Mouse (Mus musculus) small intestine, adult 2 months (tissue): ENCODE results near the gene Slc5a6. TPM values are rescaled to one million over a fixed set of nuclear protein-coding genes. Genes with fewer than 3 reads are reported as not detected.
"Not testable (repeated sequence)": the region's sequence is repeated elsewhere in the genome, so short reads cannot be mapped to it uniquely, and the experiment has no call there.

Experiments used
- H3K27ac ChIP-seq: fragments of 200-500 bp; 2 replicates; pipeline ENCODE4 v1.5.1; 2012; ENCODE audit warnings: low read depth, low read length, control low read depth, inconsistent platforms; ENCODE audit not compliant: insufficient read depth
- H3K27me3 ChIP-seq: fragments of 200-500 bp; 2 replicates; pipeline ENCODE4 v1.6.1; 2012; ENCODE audit warnings: mild to moderate bottlenecking, moderate library complexity, low read length, inconsistent platforms; ENCODE audit not compliant: control insufficient read depth, insufficient read depth
- H3K36me3 ChIP-seq: fragments of 200-500 bp; 2 replicates; pipeline ENCODE4 v1.6.1; 2012; ENCODE audit warnings: mild to moderate bottlenecking, low read length, control low read depth, inconsistent platforms; ENCODE audit not compliant: control insufficient read depth, insufficient read depth
- H3K4me1 ChIP-seq: fragments of 200-500 bp; 2 replicates; pipeline ENCODE4 v1.6.1; 2012; ENCODE audit warnings: low read length, inconsistent platforms, mixed read lengths; ENCODE audit not compliant: control insufficient read depth, insufficient read depth, insufficient read length
- H3K4me3 ChIP-seq: fragments of 200-500 bp; 2 replicates; pipeline ENCODE4 v1.5.1; 2012; ENCODE audit warnings: low read depth, mild to moderate bottlenecking, control low read depth, inconsistent platforms, low read length, moderate library complexity
- CTCF ChIP-seq: fragments of 200-500 bp; IDR thresholded peaks from 2 replicates; pipeline ENCODE4 v1.5.1; 2012; ENCODE audit warnings: low read depth, mild to moderate bottlenecking, control low read depth, inconsistent platforms, low read length, moderate library complexity, mixed read lengths; ENCODE audit not compliant: insufficient replicate concordance, insufficient read length; ENCODE audit errors: extremely low read depth
- POLR2A ChIP-seq: fragments of 200-500 bp; IDR thresholded peaks from 2 replicates; pipeline ENCODE4 v1.6.1; 2012; ENCODE audit warnings: low read depth, mild to moderate bottlenecking, control low read depth, inconsistent platforms, low read length, moderate library complexity
- whole genome bisulfite sequencing: fragments of 180-500 bp; shearing (Covaris S2); methylation state at CpG from one replicate; pipeline ENCODE4 v1.1.7; 2018; 5-methylcytosine and 5-hydroxymethylcytosine counted together
- polyA plus RNA-seq: library from polyadenylated mRNA; depleted of rRNA; stranded (reverse); fragments of >200 nt; gene quantifications from 2 replicates; pipeline ENCODE4 v1.2.3, GENCODE M21; 2012

Slc5a6 gene
- polyA plus RNA-seq, 1 experiment, result 75.0 TPM

DNA sequence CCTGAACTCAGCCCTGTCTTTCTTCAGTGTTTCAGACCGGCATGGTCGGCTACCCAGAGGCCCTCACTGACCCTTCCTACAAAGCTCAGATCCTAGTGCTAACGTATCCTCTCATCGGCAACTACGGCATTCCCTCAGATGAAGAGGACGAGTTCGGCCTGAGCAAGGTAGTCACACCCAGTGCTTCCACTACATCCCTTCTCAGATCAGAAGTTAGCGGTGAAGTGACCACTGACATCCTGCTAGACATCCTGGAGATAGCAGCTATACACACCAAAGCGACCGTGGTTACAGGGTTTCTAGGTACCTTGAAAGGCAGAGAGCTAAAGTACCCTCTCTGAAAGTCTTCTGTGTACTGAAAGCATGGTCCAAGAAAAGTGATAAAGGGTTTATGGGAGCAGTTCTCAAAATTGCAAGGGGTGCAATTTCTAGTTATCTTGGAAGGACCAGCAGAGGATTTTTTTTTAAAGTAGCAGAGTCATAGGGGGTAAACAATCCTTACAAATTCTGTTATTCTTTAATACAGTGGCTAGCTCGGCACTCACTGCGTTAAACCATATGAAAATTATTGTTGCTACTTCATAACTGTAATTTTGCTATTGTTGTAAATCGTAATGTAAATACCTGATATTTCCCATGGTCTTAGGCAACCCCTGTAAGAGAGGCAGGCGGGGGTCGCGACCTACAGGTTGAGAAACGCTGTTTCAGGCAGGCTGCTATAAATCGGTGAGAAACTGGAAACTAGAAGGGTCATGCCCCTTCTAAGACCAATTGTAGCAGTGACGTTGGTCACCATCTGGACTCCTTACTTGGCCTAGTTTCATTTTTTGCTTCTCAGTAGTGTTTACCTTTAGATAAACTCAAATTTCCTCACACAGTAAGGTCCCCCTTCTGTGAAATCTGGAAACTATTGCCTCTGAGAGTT lies 6.8 kb upstream of the Slc5a6 start:
- TF ChIP-seq CTCF (no peak), POLR2A (no peak)
- H3K27ac ChIP-seq, result no peak overlapping the region

DNA sequence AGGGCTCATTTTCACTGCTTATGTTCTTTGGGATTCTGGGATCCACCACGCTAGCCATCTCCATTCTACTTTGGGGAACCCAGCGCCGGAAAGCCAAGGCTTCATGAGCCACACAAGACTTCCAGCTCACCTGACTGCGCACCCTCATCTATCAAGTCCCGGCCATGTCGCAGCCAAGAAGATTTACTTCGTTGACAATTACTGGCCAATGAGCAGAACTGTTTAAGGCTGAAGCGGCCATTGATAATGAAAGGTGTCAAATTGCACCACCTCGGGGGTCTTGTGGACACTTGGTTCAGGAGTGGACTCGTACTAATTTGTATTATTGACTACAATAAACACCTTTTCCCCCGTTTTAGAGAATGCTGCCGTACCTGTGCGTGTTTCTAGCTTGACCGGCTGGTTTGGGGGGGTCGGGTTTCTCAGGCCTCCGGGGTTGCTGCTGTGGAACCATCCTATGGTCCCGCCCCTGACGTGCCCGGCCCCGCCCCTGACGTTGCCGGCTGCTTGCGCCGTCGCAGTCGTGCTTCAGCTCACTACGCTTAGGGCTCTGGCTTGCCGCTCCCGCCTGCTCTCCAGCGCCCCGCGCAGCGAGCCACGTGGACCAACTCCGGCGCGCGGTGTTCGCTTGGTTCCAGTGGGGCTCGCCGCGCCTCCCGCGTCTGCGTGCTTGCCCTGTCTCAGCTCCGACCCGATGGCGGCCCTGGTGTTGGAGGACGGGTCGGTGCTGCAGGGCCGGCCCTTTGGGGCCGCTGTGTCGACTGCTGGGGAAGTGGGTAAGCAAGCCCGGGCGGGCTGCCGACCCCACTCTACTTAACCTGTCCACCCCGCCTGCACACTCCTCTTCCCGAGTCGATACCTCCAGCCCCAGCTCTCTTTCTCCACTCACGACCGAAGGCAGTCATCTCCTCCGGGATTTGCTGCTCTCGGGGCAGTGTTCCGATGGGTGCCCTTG lies 5.8 kb upstream of the Slc5a6 start, which contains the start of gene Cad:
Gene Cad (plus strand): TSS at position 520 of the 955 bp plus-strand sequence.
- Histone ChIP-seq H3K4me1 (peaks cover 7% of the 10 kb centered on the region; the same call in 1 of the 2 replicates), H3K36me3 (0 out of 2 replicates have a peak, but pooled peaks cover under 1% of the 10 kb centered on the region), H3K27me3 (no peaks in the 10 kb centered on the region), H3K4me3 (peak within 1 kb of the TSS; percentile 85), H3K27ac (peak within 1 kb of the TSS; percentile 39)
- TF ChIP-seq CTCF (no peak), POLR2A (no peak; the same call in 1 of the 2 replicates)
- 2% methylated on average over 64 of the region's 64 CpGs for WGBS

More for the DNA sequence above, 6.8 kb upstream of the Slc5a6 start:
- 26% methylated on average over 19 of the region's 19 CpGs for WGBS
- H3K36me3 ChIP-seq, result peaks cover 9% of the 10 kb centered on the region; the same call in 1 of the 2 replicates
- H3K4me1 ChIP-seq, result peaks cover 7% of the 10 kb centered on the region; the same call in 1 of the 2 replicates
- peak overlapping the region; percentile 85 for H3K4me3 ChIP-seq
- H3K27me3 ChIP-seq, result no peaks in the 10 kb centered on the region

DNA sequence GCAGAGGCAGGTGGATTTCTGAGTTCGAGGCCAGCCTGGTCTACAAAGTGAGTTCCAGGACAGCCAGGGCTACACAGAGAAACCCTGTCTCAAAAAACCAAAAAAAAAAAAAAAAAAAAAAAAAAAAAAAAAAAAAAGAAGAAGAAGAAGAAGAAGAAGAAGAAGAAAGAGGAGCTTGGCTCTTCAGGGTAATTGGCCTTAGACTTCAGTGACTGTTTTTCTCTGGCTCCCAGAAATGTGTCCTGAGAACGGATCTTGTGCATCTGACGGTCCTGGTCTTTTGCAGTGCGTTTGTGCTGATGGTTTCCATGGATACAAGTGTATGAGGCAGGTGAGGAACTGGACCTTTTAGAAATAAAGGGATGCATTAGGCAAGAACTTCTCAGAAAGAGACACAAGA lies 5.0 kb upstream of the Slc5a6 start:
- not testable (repeated sequence) for H3K27ac ChIP-seq
- WGBS, result 87% methylated on average over 4 of the region's 4 CpGs

DNA sequence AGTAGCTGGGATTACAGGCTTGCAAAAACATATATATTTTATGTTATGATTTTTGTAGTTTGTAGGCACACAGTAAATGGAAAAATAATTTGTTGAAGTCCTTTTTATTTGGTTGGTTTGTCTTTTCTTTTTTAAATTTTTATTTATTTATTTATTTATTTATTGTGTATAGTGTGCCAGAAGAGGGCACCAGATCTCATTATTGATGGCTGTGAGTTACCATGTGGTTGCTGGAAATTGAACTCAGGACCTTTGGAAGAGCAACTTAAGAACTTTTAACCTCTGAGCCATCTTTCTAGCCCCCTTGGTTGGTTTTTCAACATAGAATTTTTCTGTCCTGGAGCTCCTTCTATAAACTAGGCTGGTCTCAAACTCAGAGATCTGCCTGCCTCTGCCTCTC lies 1.7 kb upstream of the Slc5a6 start:
- no peak overlapping the region for H3K27ac ChIP-seq
- TF ChIP-seq POLR2A, result no peak
- TF ChIP-seq CTCF, result no peak
- no peaks in the 10 kb centered on the region for H3K36me3 ChIP-seq
- no peaks in the 10 kb centered on the region for H3K27me3 ChIP-seq
- H3K4me1 ChIP-seq, result peaks cover 5% of the 10 kb centered on the region; the same call in 1 of the 2 replicates
- H3K4me3 ChIP-seq, result no peak overlapping the region

More for the DNA sequence above, 5.0 kb upstream of the Slc5a6 start:
- H3K36me3 ChIP-seq, H3K4me3 ChIP-seq, H3K4me1 ChIP-seq, H3K27me3 ChIP-seq: not testable (repeated sequence)

DNA sequence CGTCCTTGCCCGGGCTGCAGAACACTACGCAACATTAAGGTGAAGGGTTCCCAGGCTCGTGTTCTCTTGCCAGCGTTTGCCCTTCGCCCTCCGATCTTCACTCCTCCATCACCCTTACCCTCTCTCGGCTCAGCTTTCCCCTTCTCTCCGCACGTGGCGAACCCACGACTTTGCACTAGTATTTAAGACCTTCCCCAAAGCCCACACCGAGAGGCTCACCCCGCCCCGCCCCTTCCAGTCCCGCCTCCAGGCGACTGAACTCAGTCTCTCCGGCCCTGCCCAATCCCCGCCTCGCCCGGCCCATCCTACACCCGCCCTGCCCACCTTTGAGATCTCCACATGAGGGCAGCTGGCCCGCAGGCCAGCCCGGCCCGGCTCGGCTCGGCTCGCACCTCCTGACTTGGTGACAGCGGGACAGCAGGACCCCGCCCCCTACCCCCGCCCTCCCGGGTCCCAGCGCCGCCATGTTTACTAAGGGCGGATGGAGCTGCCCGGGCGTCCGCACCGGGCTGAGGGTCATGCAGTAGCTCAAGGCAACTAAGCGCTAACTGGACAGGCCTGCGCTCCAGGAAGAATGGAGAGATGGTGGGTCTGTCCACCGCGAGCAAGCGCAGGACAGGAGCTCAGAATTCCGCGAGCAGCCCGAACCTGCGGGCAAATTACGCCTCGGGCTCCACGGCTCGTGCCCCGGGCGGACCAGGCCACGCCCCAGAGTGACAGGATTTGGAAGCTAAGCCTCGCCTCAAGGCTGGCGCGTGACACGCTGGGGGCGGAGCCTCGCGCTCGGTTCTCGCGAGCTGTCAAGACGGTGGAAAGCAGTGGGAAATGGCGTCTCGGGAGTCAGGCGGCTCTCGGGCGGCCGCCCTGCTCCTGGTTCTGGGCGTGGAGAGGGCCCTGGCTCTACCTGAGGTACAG lies 619 bp downstream of the Slc5a6 start, which contains the start of gene Atraid:
Gene Atraid (plus strand): TSS at position 465 of the 915 bp plus-strand sequence.
- Histone ChIP-seq H3K4me1 (no peaks in the 10 kb centered on the region), H3K36me3 (peaks cover 9% of the 10 kb centered on the region), H3K27ac (peak within 1 kb of the TSS; percentile 96), H3K27me3 (no peaks in the 10 kb centered on the region), H3K4me3 (peak within 1 kb of the TSS; percentile 79)
- under 1% methylated on average over 73 of the region's 73 CpGs for WGBS
- TF ChIP-seq CTCF, result no peak
- TF ChIP-seq POLR2A, result peak; percentile 98

DNA sequence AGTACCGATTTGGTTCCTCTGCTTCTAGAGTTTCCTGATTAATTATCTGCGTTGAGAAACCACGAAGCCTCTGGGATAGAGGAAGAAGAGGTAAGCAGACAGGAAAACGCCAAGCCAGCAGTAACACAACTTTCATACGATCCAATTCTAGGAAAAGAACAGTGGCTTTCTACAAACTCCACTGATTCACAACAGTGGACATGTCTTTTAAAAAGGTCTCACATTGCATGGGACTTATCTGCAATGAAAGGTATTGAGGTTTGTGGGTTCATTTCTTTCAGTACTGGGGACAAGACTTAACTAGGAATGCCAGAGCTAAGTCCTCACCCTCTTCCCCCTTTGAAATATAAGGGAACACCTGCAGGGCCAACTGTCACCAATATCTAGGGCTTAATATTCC lies 1.6 kb downstream of the Slc5a6 start:
- TF ChIP-seq POLR2A (no peak), CTCF (no peak)
- H3K27ac ChIP-seq, result no peak overlapping the region
- WGBS, result 75% methylated on average over 5 of the region's 5 CpGs
- peaks cover 13% of the 10 kb centered on the region for H3K36me3 ChIP-seq
- no peak overlapping the region for H3K4me3 ChIP-seq
- no peaks in the 10 kb centered on the region for H3K27me3 ChIP-seq
- no peaks in the 10 kb centered on the region for H3K4me1 ChIP-seq
